Mouse (Mus musculus) T-cell, adult 2 months (primary cell): Measurements from ENCODE around the gene 1700030K09Rik.

Source experiments
- DNase-seq: peaks from one replicate; pipeline ENCODE4 v3.0.0; 2022; ENCODE audit warnings: low spot score

1700030K09Rik gene

GRCm38 (mm10) chr8:72507505-72507904 is 63.8 kb downstream of the 1700030K09Rik start:
- no peak for DNase-seq
